Mouse (Mus musculus) CD8-positive naive resting alpha-beta T cell, adult 2 months (primary cell): ENCODE measurements around the gene Mpp4.
A peak's percentile ranks its signal among the peaks of the same experiment; 100 is the strongest.

ENCODE experiments used
- DNase-seq, 2 experiments: peaks; one replicate each; pipeline ENCODE4 v3.0.0; 2022; ENCODE audit warnings: low read depth in 2 of 2, low spot score in 2 of 2

The Mpp4 gene

GRCm38 (mm10) chr1:59168556-59168955 lies 5.4 kb upstream of the Mpp4 start:
- DNase-seq, result no peak

DNA sequence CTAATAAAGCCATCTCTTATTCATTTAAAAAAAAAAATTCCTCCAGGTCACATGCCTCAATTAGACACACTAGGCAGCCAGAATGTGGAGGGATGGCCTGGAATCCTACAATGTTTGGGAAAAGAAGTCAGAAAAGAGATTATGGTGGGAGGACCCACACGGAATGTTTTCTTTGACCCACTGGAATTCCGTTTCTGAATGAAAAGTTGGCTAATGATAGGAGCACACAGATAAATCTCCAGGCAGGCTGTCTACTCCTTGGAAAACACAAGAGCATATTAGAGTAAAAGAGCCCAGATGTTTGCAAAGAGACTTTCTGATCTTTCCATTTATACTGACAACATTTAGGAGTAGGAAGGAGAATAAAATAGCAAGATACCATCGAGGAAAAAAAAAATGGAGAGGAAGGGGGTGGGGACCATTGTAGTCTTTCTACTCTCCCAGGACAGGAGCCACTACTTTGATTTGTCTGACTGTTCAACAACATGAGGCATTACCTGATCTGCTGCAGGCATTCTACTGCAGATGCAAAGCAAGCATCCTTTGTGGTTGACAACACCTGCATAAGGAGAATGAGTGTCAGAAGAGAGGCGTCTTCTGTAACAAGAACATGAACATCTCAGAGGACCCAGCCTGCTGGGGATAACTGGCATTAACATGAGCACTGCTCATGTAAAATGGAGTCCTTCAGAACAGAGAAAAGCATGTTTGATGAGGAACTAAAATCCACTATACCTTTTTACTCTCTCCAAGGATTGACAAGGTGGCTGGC lies 4.7 kb upstream of the Mpp4 start:
- DNase-seq, result no peak

- DNase-seq, result no peak
Observed at GRCm38 (mm10) chr1:59166232-59166905, 3.2 kb upstream of the Mpp4 start.

DNA sequence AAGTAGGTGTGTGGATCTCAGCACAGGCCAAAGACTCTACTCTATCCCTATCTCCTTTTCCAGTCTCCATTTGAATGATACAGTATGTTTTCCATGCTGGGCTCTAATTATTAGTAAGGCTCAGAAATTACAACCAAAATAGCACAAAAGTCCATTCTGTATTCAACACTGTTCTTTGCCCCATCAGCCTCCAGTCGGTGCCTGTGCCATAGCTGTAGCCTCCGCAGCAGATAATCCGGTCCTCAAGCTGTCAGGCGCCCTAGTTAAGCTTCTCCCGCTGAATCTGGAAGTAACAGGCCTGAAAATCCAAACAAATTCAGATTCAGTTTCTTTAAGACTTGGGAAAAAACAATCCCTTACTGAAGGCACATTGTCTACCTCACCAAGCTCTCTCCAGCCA lies 729 bp upstream of the Mpp4 start:
- no peak for DNase-seq

- no peak for DNase-seq
Observed at GRCm38 (mm10) chr1:59162309-59163024, 722 bp downstream of the Mpp4 start.

DNA sequence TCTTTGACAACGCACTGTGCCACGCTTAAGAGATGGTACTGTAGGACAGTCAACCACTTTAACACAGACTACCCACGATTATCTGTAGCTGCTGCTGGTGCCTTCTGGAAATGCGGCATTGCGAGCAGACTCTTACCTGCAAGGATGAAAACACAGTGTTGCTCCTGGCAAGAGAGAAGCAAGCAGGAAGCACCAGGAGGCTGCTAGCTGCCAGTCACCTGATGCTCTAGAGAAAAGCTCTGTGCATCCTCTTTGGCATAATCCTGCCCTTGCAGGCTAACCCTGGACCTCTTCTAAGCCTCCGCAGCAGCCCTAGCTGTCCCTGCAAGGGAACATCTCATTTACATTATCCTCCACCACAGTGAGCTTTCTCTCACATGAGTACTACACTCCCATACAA lies 1.8 kb downstream of the Mpp4 start:
- no peak for DNase-seq

DNA sequence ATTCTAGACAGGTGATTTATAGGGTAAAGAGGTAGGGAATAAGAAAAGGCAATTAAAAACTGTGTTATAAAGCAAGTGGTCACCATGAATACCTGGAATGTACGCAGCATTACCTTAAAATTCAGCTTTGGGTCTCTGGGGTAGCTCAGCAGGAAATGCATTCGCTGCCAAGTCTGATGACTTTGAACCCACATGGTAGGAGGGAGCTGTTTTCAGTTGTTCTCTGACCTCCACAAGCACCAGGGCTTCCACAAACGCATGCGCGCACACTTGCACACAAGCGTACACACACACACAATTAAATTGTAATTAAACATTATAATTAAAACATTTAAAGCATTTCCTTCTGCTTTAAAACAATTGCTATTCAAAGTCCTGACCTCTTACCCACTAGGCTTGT lies 2.3 kb downstream of the Mpp4 start:
- DNase-seq, result no peak

DNA sequence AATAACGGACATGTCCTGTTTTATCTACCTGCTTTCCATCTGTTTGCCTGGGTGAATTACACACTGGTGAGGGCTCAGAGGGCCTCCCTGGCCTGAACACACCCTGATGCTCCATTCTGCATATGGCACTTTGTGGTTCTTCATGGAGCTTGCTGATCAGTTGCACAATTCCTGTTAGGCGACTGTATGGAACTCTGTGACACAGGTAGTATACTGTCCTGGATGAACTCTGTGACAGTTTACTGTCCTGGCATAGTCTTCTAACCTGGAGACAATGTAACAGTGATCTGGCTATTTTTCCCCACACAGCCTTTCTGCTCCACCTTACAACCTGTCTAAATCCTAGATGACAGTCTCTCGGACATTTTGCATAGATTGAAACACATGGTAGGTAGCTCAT lies 4.1 kb downstream of the Mpp4 start:
- no peak for DNase-seq

GRCm38 (mm10) chr1:59158498-59158897 lies 4.7 kb downstream of the Mpp4 start:
- no peak for DNase-seq

GRCm38 (mm10) chr1:59157846-59158245 lies 5.3 kb downstream of the Mpp4 start:
- no peak for DNase-seq

DNA sequence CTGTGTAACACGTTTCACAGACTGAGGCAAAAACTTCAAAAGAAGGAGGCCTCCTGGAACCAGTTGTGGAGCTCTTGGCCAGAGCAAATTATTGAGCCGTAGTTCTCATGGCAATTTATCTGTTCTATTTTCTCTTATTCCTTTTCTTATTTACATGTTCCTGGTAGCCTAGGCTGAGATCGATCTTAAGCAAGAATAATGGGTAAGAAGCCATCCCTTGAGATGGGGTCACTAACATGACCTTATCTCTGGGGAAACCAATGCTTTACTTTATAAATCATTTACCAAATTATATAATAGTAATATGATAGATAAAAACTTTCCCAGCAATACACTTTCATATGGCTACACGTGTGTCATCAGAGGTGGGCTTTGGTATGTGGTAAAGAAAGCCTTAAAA lies 10.8 kb downstream of the Mpp4 start:
- DNase-seq, result no peak

DNA sequence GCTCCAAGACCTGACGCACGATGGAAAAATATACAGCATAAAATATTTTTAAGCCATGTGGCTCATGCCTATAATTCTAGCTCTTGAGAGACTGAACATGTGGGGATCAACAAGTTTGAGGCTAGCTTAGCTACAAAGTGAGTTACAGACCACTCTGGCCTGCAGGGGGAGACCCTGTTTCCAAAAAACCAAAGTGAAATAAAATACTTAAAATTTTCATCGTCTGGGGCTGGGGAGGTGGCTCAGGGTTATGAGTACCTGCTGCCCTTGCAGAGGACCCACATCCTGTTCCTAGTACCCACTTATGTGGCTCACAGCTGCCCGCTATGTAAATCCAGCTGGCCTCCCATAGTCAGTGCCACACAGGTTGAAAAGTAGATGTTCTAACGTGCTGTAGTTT lies 12.6 kb downstream of the Mpp4 start:
- DNase-seq, result no peak

DNA sequence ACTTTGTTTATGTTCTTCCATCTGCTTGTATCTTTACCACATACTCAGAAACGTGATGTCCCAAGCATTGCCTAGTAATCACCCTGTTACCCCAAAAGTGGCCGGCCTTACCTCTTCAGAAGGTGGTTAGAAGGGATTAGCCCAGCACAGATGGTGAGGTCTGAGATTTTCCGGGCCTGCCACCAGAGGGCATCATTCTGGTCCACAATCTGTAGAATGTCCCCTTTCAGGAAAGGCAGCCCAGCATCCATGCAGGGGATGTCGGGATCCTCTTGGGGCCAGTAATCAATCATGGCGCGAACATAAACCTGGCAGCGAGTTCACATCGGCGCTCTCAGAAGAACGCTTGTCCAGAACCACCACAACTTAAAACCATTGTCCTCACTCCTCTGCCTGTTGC lies 18.6 kb downstream of the Mpp4 start:
- peak in 1 of 2 experiments; percentile 24 for DNase-seq

DNA sequence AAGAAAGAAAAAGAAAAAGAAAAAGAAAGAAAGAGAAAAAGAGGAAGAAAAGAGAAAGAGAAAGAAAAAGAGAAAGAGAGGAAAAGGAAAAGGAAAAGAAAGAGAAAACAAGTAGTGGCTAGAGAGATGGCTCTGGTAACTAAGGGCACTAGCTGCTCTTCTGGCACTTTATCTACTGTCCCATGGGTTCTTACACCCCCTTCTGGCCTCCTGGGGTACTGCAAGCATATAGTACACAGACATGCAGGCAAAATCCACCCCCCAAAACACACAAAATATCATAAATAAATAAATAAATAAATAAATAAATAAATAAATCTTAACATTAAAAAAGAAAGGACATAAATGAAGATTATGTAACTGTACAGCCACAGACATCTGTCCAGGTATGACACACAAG lies 20.4 kb downstream of the Mpp4 start:
- peak; percentile 52 to 71 for DNase-seq

- DNase-seq, result no peak
Observed at GRCm38 (mm10) chr1:59134419-59134818, 28.8 kb downstream of the Mpp4 start.

DNA sequence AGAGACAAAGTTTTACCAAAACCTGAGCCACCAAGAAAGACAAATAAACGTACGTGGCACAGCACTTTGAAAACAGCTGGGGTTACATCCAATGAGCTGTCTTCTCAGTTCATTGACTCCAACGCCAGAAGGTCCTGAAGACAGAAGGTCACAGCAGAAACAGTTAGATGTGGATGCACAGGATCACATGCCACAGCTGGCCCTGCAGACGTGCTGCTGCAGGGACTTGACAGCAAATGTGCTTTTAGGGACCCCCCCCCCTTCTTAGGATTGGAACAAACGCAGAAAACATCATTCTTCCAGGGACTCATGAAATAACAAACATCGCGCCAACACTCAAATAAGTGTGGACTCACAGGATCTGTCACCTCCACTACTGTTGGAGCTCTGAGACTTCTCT lies 34.3 kb downstream of the Mpp4 start:
- no peak for DNase-seq

GRCm38 (mm10) chr1:59125558-59125957 lies 37.6 kb downstream of the Mpp4 start:
- no peak for DNase-seq

GRCm38 (mm10) chr1:59119720-59120457 lies 43.3 kb downstream of the Mpp4 start, which contains the start of gene Tmem237:
Gene Tmem237 (minus strand): TSS chr1:59120408.
- DNase-seq, result peak; percentile 67 to 72

- no peak for DNase-seq
Observed at GRCm38 (mm10) chr1:59110524-59110923, 52.7 kb downstream of the Mpp4 start.

DNA sequence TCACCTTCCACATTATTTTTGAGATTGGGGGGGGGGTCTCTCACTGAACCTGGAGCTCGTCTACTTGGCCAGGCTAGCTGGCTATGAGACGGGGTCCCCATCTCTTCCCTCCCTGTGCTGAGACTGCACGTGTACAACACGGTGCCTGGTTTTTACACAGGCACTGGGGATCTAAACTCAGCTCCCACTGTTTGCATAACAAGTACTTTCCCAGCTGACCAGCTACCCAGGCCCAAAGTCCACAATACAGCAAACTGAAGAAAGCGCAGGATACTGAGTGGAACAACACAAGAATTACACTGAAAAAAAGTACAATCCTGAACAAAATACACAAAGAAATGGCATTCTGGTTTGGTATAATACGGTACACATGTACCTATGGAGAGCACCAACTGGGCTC lies 61.1 kb downstream of the Mpp4 start:
- no peak for DNase-seq

DNA sequence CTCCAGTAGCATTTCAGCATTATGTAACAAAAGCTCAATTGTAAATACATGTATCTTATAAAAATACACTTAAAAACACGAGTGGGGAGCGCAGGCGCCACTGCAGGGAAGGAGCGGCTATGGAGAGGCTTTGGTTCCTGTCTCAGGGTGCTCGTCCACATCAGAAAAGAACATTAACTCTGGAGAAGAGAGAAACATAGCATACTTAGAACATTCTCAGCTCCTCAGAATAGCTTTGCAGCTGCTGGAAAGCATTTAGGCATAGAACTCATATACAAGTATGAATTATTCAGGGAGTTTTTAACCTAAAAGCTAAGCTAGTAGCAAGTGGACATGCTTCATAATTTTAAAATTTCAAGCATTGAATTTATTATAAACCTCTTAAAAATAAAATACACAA lies 62.2 kb downstream of the Mpp4 start:
- DNase-seq, result no peak
